Comparison of ENCODE assay signal across 10 mouse cellular contexts in the genomic region with DNA sequence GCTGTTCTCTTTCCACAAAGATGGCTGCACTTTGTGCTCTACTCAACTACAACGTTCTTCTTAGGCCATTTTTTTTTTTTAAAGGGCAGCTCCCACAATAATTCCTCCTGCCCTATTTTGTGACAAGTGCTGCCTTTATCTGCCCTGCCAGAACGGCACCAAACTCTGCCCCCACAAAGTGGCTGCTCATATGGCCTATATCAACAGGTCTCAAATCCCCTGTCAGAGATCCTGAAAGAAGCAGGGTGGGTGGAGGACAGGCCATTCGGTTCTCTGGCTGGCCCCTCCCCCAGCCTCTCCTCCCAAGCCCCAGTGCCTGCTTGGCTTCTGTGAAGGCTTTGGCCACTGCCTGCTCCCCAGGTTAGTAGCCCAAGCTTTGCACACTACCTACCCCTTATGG. TPM values are rescaled to one million over a fixed set of nuclear protein-coding genes. Genes with fewer than 3 reads are reported as not detected.
DNase-seq lines count a peak whose midpoint lies in the region; ATAC-seq and TF ChIP-seq lines count a peak whose summit lies in the region.
"Had no signal": no experiment of that assay in that cellular context is flagged by ENCODE, and none has a peak within 500 bp of the region (broad histone marks: within the 10 kb centered on the region; RNA-seq: fewer than 3 reads in every experiment).

No protein-coding gene starts in this region.

- no peak overlapping the region for H3K4me2 ChIP-seq in embryonic facial prominence, embryonic 14.5 days (ENCODE audit: low read depth, low read length)
- peak overlapping the region; percentile 9; the same call in 1 of the 2 replicates for H3K4me2 ChIP-seq in liver, embryonic 14.5 days (ENCODE audit: low read depth)

- H3K27me3 ChIP-seq in kidney, adult 2 months (replicated peaks; ENCODE audit: control insufficient read depth, insufficient read depth, low read length), result no peaks in the 10 kb centered on the region
- H3K27me3 ChIP-seq in embryonic facial prominence, embryonic 14.5 days (replicated peaks; ENCODE audit: control insufficient read depth, insufficient read depth, low read length), result no peaks in the 10 kb centered on the region
- no peaks in the 10 kb centered on the region for H3K27me3 ChIP-seq in liver, embryonic 14.5 days (ENCODE audit: control insufficient read depth, insufficient read depth, low read length)

- WGBS in kidney, adult 2 months, result 9% methylated on average over 3 of the region's 3 CpGs
- WGBS in embryonic facial prominence, embryonic 14.5 days, result 14% methylated on average over 3 of the region's 3 CpGs
- WGBS in liver, embryonic 14.5 days (ENCODE audit: insufficient replicate concordance), result 2% methylated on average over 3 of the region's 3 CpGs

- H3K4me3 ChIP-seq in kidney, adult 2 months (ENCODE audit: insufficient read depth, low read depth, low read length), result no peak overlapping the region
- H3K4me3 ChIP-seq in embryonic facial prominence, embryonic 14.5 days (ENCODE audit: low read depth, low read length), result no peak overlapping the region
- H3K4me3 ChIP-seq in liver, embryonic 14.5 days (ENCODE audit: insufficient read depth in 1 of 2, low read depth in 2 of 2, low read length in 2 of 2), result no peak overlapping the region
- H3K4me3 ChIP-seq: gastrocnemius, adult 2 months; left cerebral cortex, adult 2 months had no signal

- no peak for ATAC-seq in embryonic facial prominence, embryonic 14.5 days (ENCODE audit: low read depth)
- ATAC-seq in liver, embryonic 14.5 days (ENCODE audit: insufficient read depth), result peak; percentile 55
- no peak for ATAC-seq in erythroblast, adult 5-6 weeks (replicated peaks; ENCODE audit: low FRiP score, poor library complexity, severe bottlenecking)

- no peak overlapping the region for H3K9ac ChIP-seq in embryonic facial prominence, embryonic 14.5 days (ENCODE audit: low read depth, low read length)
- H3K9ac ChIP-seq in liver, embryonic 14.5 days (replicated peaks), result 0 out of 2 replicates have a peak overlapping the region, but pooled peaks have one; percentile 16

- peaks cover 7% of the 10 kb centered on the region for H3K4me1 ChIP-seq in kidney, adult 2 months (ENCODE audit: control insufficient read depth, insufficient read depth, low read length)
- peaks cover 3% of the 10 kb centered on the region; the same call in 1 of the 2 replicates for H3K4me1 ChIP-seq in embryonic facial prominence, embryonic 14.5 days (ENCODE audit: control insufficient read depth, insufficient read depth, low read length)
- H3K4me1 ChIP-seq in liver, embryonic 14.5 days (replicated peaks; ENCODE audit: control insufficient read depth in 2 of 2, insufficient read depth in 2 of 2, low read length in 1 of 2), result peaks cover 4 to 19% of the 10 kb centered on the region in 2 experiments

- no peak for TF ChIP-seq CTCF in kidney, adult 2 months (conservative IDR thresholded peaks at IDR 0.05; ENCODE audit: insufficient read depth, insufficient read length, low read depth, low read length)
- no peak for TF ChIP-seq CTCF in liver, embryonic 14.5 days (IDR thresholded peaks at IDR 0.05; ENCODE audit: low read depth)

- no peaks in the 10 kb centered on the region for H3K36me3 ChIP-seq in kidney, adult 2 months (ENCODE audit: control insufficient read depth, insufficient read depth, low read length)
- H3K36me3 ChIP-seq in embryonic facial prominence, embryonic 14.5 days (ENCODE audit: control insufficient read depth, insufficient read depth, low read length), result peaks cover 18% of the 10 kb centered on the region
- H3K36me3 ChIP-seq in liver, embryonic 14.5 days (replicated peaks; ENCODE audit: control insufficient read depth, insufficient read depth, low read depth), result peaks cover 12% of the 10 kb centered on the region

- no peak for TF ChIP-seq POLR2A in kidney, adult 2 months (IDR thresholded peaks at IDR 0.05; ENCODE audit: low read depth, low read length)

- H3K9me3 ChIP-seq in embryonic facial prominence, embryonic 14.5 days (ENCODE audit: control insufficient read depth, low read length), result no peaks in the 10 kb centered on the region
- H3K9me3 ChIP-seq in liver, embryonic 14.5 days (ENCODE audit: control insufficient read depth, low read length), result no peaks in the 10 kb centered on the region

- TF ChIP-seq EP300 in liver, embryonic 14.5 days (IDR thresholded peaks at IDR 0.05; ENCODE audit: low read depth), result no peak

- no peak for DNase-seq in kidney, adult 2 months
- no peak for DNase-seq in kidney, adult 9 months
- peak; percentile 53 for DNase-seq in MN1 (ENCODE audit: low spot score)
- DNase-seq in embryonic facial prominence, embryonic 14.5 days (ENCODE audit: low spot score), result no peak
- DNase-seq in liver, embryonic 14.5 days (ENCODE audit: low read depth in 3 of 3, low spot score in 3 of 3), result peak in 2 of 3 experiments; percentile 39 to 43
- DNase-seq in natural killer cell, adult 2 months (ENCODE audit: low spot score in 2 of 2), result no peak
- DNase-seq in c-Kit-positive CD71-positive TER-119-positive erythroid progenitor cells, embryonic 14.5 days (ENCODE audit: low spot score), result no peak
- DNase-seq: gastrocnemius, adult 2 months had no signal

- H3K27ac ChIP-seq in kidney, adult 2 months (ENCODE audit: insufficient read depth, low read depth, low read length), result peak overlapping the region; percentile 93
- H3K27ac ChIP-seq in embryonic facial prominence, embryonic 14.5 days (replicated peaks; ENCODE audit: low read depth, low read length), result peak overlapping the region; percentile 56
- peak overlapping the region; percentile 47 for H3K27ac ChIP-seq in liver, embryonic 14.5 days
- H3K27ac ChIP-seq: gastrocnemius, adult 2 months; left cerebral cortex, adult 2 months had no signal

RNA-seq across cellular contexts. Expression of a gene that starts 17.1 kb away (rescaled TPM):
- 22.9 and 23.7 TPM in 2 replicates for polyA plus RNA-seq in kidney, adult 2 months (2012; rRNA removed)
- polyA plus RNA-seq in embryonic facial prominence, embryonic 14.5 days (2014; fragmentation: Nextera tagmentation; extraction: Ambion mirVana), result 19.5 and 24.3 TPM in 2 replicates
- 13.8 and 15.5 TPM in 2 replicates for polyA plus RNA-seq in liver, embryonic 14.5 days (2012; rRNA removed)
- 10.4 and 11.8 TPM in 2 replicates for polyA plus RNA-seq in liver, embryonic 14.5 days (2014; fragmentation: Nextera tagmentation; extraction: Ambion mirVana)
- total RNA-seq in erythroblast, adult 5-6 weeks (2015; ENCODE audit: low replicate concordance), result 34.5 and 36.5 TPM in 2 replicates
- 47.1 and 67.9 TPM in 2 replicates for total RNA-seq in erythroblast, adult 5-6 weeks (2017; ENCODE audit: low replicate concordance)

RNA-seq across cellular contexts. Expression of a gene that starts 19.9 kb away (rescaled TPM):
- 148 and 152 TPM in 2 replicates for polyA plus RNA-seq in kidney, adult 2 months (2012; rRNA removed)
- 519 TPM in 2 replicates for polyA plus RNA-seq in embryonic facial prominence, embryonic 14.5 days (2014; fragmentation: Nextera tagmentation; extraction: Ambion mirVana)
- polyA plus RNA-seq in liver, embryonic 14.5 days (2012; rRNA removed), result 195 and 227 TPM in 2 replicates
- polyA plus RNA-seq in liver, embryonic 14.5 days (2014; fragmentation: Nextera tagmentation; extraction: Ambion mirVana), result 379 and 451 TPM in 2 replicates
- total RNA-seq in erythroblast, adult 5-6 weeks (2015; ENCODE audit: low replicate concordance), result 85.3 and 115 TPM in 2 replicates
- total RNA-seq in erythroblast, adult 5-6 weeks (2017; ENCODE audit: low replicate concordance), result 64.3 and 65.9 TPM in 2 replicates

RNA-seq across cellular contexts. Expression of a gene that starts 47.8 kb away (rescaled TPM):
- 0.09 and 0.23 TPM in 2 replicates for polyA plus RNA-seq in kidney, adult 2 months (2012; rRNA removed)
- 0.13 and 0.49 TPM in 2 replicates for polyA plus RNA-seq in embryonic facial prominence, embryonic 14.5 days (2014; fragmentation: Nextera tagmentation; extraction: Ambion mirVana)
- 0.89 and 0.93 TPM in 2 replicates for polyA plus RNA-seq in liver, embryonic 14.5 days (2012; rRNA removed)
- 1.1 and 1.2 TPM in 2 replicates for polyA plus RNA-seq in liver, embryonic 14.5 days (2014; fragmentation: Nextera tagmentation; extraction: Ambion mirVana)
- not detected in 2 replicates for total RNA-seq in erythroblast, adult 5-6 weeks (2015; ENCODE audit: low replicate concordance)
- not detected in 2 replicates for total RNA-seq in erythroblast, adult 5-6 weeks (2017; ENCODE audit: low replicate concordance)
- total RNA-seq: gastrocnemius, adult 2 months; left cerebral cortex, adult 2 months had no signal

RNA-seq across cellular contexts. Expression of a gene that starts 48.6 kb away (rescaled TPM):
- polyA plus RNA-seq in kidney, adult 2 months (2012; rRNA removed), result 7.9 and 9.7 TPM in 2 replicates
- polyA plus RNA-seq in embryonic facial prominence, embryonic 14.5 days (2014; fragmentation: Nextera tagmentation; extraction: Ambion mirVana), result 2.4 and 2.9 TPM in 2 replicates
- polyA plus RNA-seq in liver, embryonic 14.5 days (2012; rRNA removed), result 0.44 and 0.56 TPM in 2 replicates
- 0.42 and 0.56 TPM in 2 replicates for polyA plus RNA-seq in liver, embryonic 14.5 days (2014; fragmentation: Nextera tagmentation; extraction: Ambion mirVana)
- total RNA-seq in erythroblast, adult 5-6 weeks (2015; ENCODE audit: low replicate concordance), result 0.63 TPM in 1 of 2 replicates, not detected in the other
- total RNA-seq in erythroblast, adult 5-6 weeks (2017; ENCODE audit: low replicate concordance), result 0.70 TPM in 1 of 2 replicates, not detected in the other

Comparison
In these comparisons a context has a peak if more than half of its experiments do, and no peak if none do; other contexts are left out.
1. DNase-seq: peak in MN1 (single experiment) and liver, embryonic 14.5 days (2 of 3); none in kidney, adult 2 months (single experiment), kidney, adult 9 months (single experiment), embryonic facial prominence, embryonic 14.5 days (single experiment), natural killer cell, adult 2 months (0 of 2) and c-Kit-positive CD71-positive TER-119-positive erythroid progenitor cells, embryonic 14.5 days (single experiment).
2. Peak in every context shown above with its lines, with median percentiles within 50 percentile points of each other: H3K27ac ChIP-seq.